Mouse (Mus musculus) heart, postnatal 0 days (tissue): ENCODE measurements around the gene Mcat. TPM values are rescaled to one million over a fixed set of nuclear protein-coding genes. Genes with fewer than 3 reads are reported as not detected.

Experiments used
- ATAC-seq: fragments of 200-750 bp; cut with Nextera tagmentation; 2 replicates; pipeline ENCODE4 v1.8.0; 2017; ENCODE audit warnings: low read depth, moderate number of reproducible peaks, moderate library complexity; ENCODE audit not compliant: insufficient read depth
- DNase-seq: peaks from one replicate; pipeline ENCODE4 v3.0.0-alpha.2; 2016; ENCODE audit warnings: low spot score
- H3K27ac ChIP-seq: fragments of 300-500 bp; sonication (generic); 2 replicates; pipeline ENCODE4 v1.5.1; 2014; ENCODE audit warnings: low read depth, mild to moderate bottlenecking
- H3K27me3 ChIP-seq: fragments of 300-500 bp; sonication (generic); 2 replicates; pipeline ENCODE4 v1.6.1; 2014; ENCODE audit warnings: low read length, mixed read lengths; ENCODE audit not compliant: control insufficient read depth, insufficient read depth
- H3K36me3 ChIP-seq: fragments of 300-500 bp; sonication (generic); replicated peaks from 2 replicates; pipeline ENCODE4 v1.6.1; 2014; ENCODE audit warnings: low read length, mixed read lengths; ENCODE audit not compliant: control insufficient read depth, insufficient read depth
- H3K4me1 ChIP-seq: fragments of 300-500 bp; sonication (generic); 2 replicates; pipeline ENCODE4 v1.6.1; 2014; ENCODE audit warnings: antibody characterized with exemption; ENCODE audit not compliant: control insufficient read depth, insufficient read depth
- H3K4me2 ChIP-seq: fragments of 300-500 bp; sonication (generic); 2 replicates; pipeline ENCODE4 v1.6.1; 2014; ENCODE audit warnings: low read depth, mild to moderate bottlenecking, low read length, moderate library complexity
- H3K4me3 ChIP-seq: fragments of 300-500 bp; sonication (generic); 2 replicates; pipeline ENCODE4 v1.5.1; 2014; ENCODE audit warnings: low read depth, low read length
- H3K9ac ChIP-seq: fragments of 300-500 bp; sonication (generic); replicated peaks from 2 replicates; pipeline ENCODE4 v1.6.1; 2014; ENCODE audit warnings: low read depth, low read length, mixed read lengths
- H3K9me3 ChIP-seq: fragments of 300-500 bp; sonication (generic); replicated peaks from 2 replicates; pipeline ENCODE4 v1.6.1; 2016; ENCODE audit warnings: low read length; ENCODE audit not compliant: control insufficient read depth
- CTCF ChIP-seq: IDR thresholded peaks from 2 replicates; pipeline ENCODE4 v1.5.1; 2016; ENCODE audit warnings: antibody characterized with exemption, control low read depth, low read depth
- EP300 ChIP-seq: IDR thresholded peaks from 2 replicates; pipeline ENCODE4 v1.6.1; 2016; ENCODE audit warnings: antibody characterized with exemption, low read depth
- WGBS: fragments of 180-500 bp; shearing (Covaris S2); extraction: QIAGEN DNeasy Blood & Tissue Kit; methylation state at CpG from one replicate; pipeline ENCODE4 v1.1.7; 2014; 5-methylcytosine and 5-hydroxymethylcytosine counted together
- polyA plus RNA-seq: library from polyadenylated mRNA; unstranded; fragments of >200 nt; fragmentation: Nextera tagmentation; extraction: Ambion mirVana; gene quantifications from 2 replicates; pipeline ENCODE4 v1.2.1, GENCODE M21; 2015
- total RNA-seq: library from RNA; depleted of rRNA; stranded (reverse); fragments of >200 nt; gene quantifications from 2 replicates; pipeline ENCODE4 v1.2.3, GENCODE M21; 2014; ENCODE audit warnings: low replicate concordance

Gene Mcat
- total and polyA plus RNA-seq, 2 experiments from 2014 or later = 36.9 to 66.6 TPM

GRCm38 (mm10) chr15:83584741-83585220 lies 21.2 kb upstream of the Mcat start:
- peaks cover 50% of the 10 kb centered on the region for H3K36me3 ChIP-seq
- H3K27ac ChIP-seq = no peak overlapping the region
- TF ChIP-seq CTCF (no peak), EP300 (no peak)
- no peak overlapping the region for H3K4me3 ChIP-seq
- H3K9ac ChIP-seq = no peak overlapping the region
- no peaks in the 10 kb centered on the region for H3K4me1 ChIP-seq
- H3K27me3 ChIP-seq = no peaks in the 10 kb centered on the region
- peaks cover 5% of the 10 kb centered on the region; the same call in 1 of the 2 replicates for H3K9me3 ChIP-seq
- H3K4me2 ChIP-seq = no peak overlapping the region
- ATAC-seq (no peak), DNase-seq (no peak)
- WGBS = 86% methylated on average over 6 of the region's 6 CpGs

GRCm38 (mm10) chr15:83583419-83584156 lies 20.0 kb upstream of the Mcat start:
- H3K36me3 ChIP-seq = peaks cover 59% of the 10 kb centered on the region
- H3K9me3 ChIP-seq = peaks cover 5% of the 10 kb centered on the region; the same call in 1 of the 2 replicates
- no peaks in the 10 kb centered on the region for H3K27me3 ChIP-seq
- DNase-seq (peak; percentile 32), ATAC-seq (peak; percentile 67)
- no peak for TF ChIP-seq EP300
- peak; percentile 59 for TF ChIP-seq CTCF
- no peak overlapping the region for H3K4me2 ChIP-seq
- H3K27ac ChIP-seq = no peak overlapping the region
- WGBS = 74% methylated on average over 8 of the region's 8 CpGs
- no peak overlapping the region for H3K9ac ChIP-seq
- H3K4me1 ChIP-seq = no peaks in the 10 kb centered on the region
- no peak overlapping the region for H3K4me3 ChIP-seq

- no peaks in the 10 kb centered on the region for H3K4me1 ChIP-seq
- no peak for DNase-seq
- H3K36me3 ChIP-seq = peaks cover 60% of the 10 kb centered on the region
- H3K9me3 ChIP-seq = peaks cover 5% of the 10 kb centered on the region; the same call in 1 of the 2 replicates
- WGBS = 76% methylated on average over 4 of the region's 4 CpGs
- no peak overlapping the region for H3K4me3 ChIP-seq
- no peaks in the 10 kb centered on the region for H3K27me3 ChIP-seq
- no peak overlapping the region for H3K4me2 ChIP-seq
- no peak overlapping the region for H3K27ac ChIP-seq
- no peak overlapping the region for H3K9ac ChIP-seq
- TF ChIP-seq EP300 (no peak), CTCF (no peak)
- ATAC-seq = no peak
Observed at GRCm38 (mm10) chr15:83582931-83583330, 19.3 kb upstream of the Mcat start.

GRCm38 (mm10) chr15:83576651-83577050 lies 13.1 kb upstream of the Mcat start:
- TF ChIP-seq EP300 (no peak), CTCF (no peak)
- Histone ChIP-seq H3K36me3 (peaks cover 73% of the 10 kb centered on the region), H3K27ac (no peak overlapping the region), H3K27me3 (no peaks in the 10 kb centered on the region), H3K9me3 (no peaks in the 10 kb centered on the region), H3K4me2 (no peak overlapping the region), H3K4me1 (no peaks in the 10 kb centered on the region), H3K4me3 (no peak overlapping the region), H3K9ac (no peak overlapping the region)
- DNase-seq = no peak
- 87% methylated on average over 9 of the region's 9 CpGs for WGBS
- no peak for ATAC-seq

- 88% methylated on average over 8 of the region's 8 CpGs for whole genome bisulfite sequencing
- no peak overlapping the region for H3K9ac ChIP-seq
- H3K9me3 ChIP-seq = no peaks in the 10 kb centered on the region
- no peaks in the 10 kb centered on the region for H3K4me1 ChIP-seq
- DNase-seq (no peak), ATAC-seq (no peak)
- H3K4me3 ChIP-seq = no peak overlapping the region
- peaks cover 65% of the 10 kb centered on the region for H3K36me3 ChIP-seq
- no peak overlapping the region for H3K4me2 ChIP-seq
- H3K27ac ChIP-seq = no peak overlapping the region
- no peaks in the 10 kb centered on the region for H3K27me3 ChIP-seq
- TF ChIP-seq EP300 (no peak), CTCF (no peak)
Observed at GRCm38 (mm10) chr15:83575543-83575942, 12.0 kb upstream of the Mcat start.
